Mouse (Mus musculus) liver, postnatal 0 days (tissue): ENCODE measurements around the gene Eif4h. TPM values are rescaled to one million over a fixed set of nuclear protein-coding genes. Genes with fewer than 3 reads are reported as not detected.

Experiments used
- ATAC-seq: fragments of 200-750 bp; cut with Nextera tagmentation; 2 replicates; pipeline ENCODE4 v1.8.0; 2017; ENCODE audit warnings: mild to moderate bottlenecking, moderate library complexity
- DNase-seq: peaks from one replicate; pipeline ENCODE4 v3.0.0-alpha.2; 2016
- H3K27ac ChIP-seq: fragments of 300-500 bp; sonication (generic); 2 replicates; pipeline ENCODE4 v1.5.1; 2014; ENCODE audit warnings: antibody characterized with exemption, moderate library complexity, mild to moderate bottlenecking, low read depth
- H3K27me3 ChIP-seq: fragments of 300-500 bp; sonication (generic); 2 replicates; pipeline ENCODE4 v1.6.1; 2014; ENCODE audit warnings: low read length, control low read depth, mixed read lengths; ENCODE audit not compliant: insufficient read depth
- H3K36me3 ChIP-seq: fragments of 300-500 bp; sonication (generic); replicated peaks from 2 replicates; pipeline ENCODE4 v1.6.1; 2014; ENCODE audit warnings: mild to moderate bottlenecking, control low read depth, low read length, moderate library complexity, mixed read lengths; ENCODE audit not compliant: insufficient read depth
- H3K4me1 ChIP-seq: fragments of 300-500 bp; sonication (generic); 2 replicates; pipeline ENCODE4 v1.6.1; 2014; ENCODE audit warnings: antibody characterized with exemption, mild to moderate bottlenecking, control low read depth; ENCODE audit not compliant: insufficient read depth
- H3K4me2 ChIP-seq: fragments of 300-500 bp; sonication (generic); 2 replicates; pipeline ENCODE4 v1.6.1; 2014; ENCODE audit warnings: low read depth, mild to moderate bottlenecking, low read length, moderate library complexity, mixed read lengths
- H3K4me3 ChIP-seq: fragments of 300-500 bp; sonication (generic); 2 replicates; pipeline ENCODE4 v1.5.1; 2014; ENCODE audit warnings: low read depth, low read length
- H3K9ac ChIP-seq: fragments of 300-500 bp; sonication (generic); replicated peaks from 2 replicates; pipeline ENCODE4 v1.6.1; 2014; ENCODE audit warnings: mild to moderate bottlenecking, moderate library complexity
- H3K9me3 ChIP-seq: fragments of 300-500 bp; sonication (generic); 2 replicates; pipeline ENCODE4 v1.6.1; 2016; ENCODE audit warnings: mild to moderate bottlenecking, control low read depth, low read length, mixed read lengths
- CTCF ChIP-seq: sonication (generic); IDR thresholded peaks from 2 replicates; pipeline ENCODE4 v1.5.1; 2016; ENCODE audit warnings: antibody characterized with exemption, low read depth
- EP300 ChIP-seq: IDR thresholded peaks from 2 replicates; pipeline ENCODE4 v1.6.1; 2016; ENCODE audit warnings: antibody characterized with exemption, low read depth, mild to moderate bottlenecking
- WGBS: fragments of 180-500 bp; shearing (Covaris S2); extraction: QIAGEN DNeasy Blood & Tissue Kit; methylation state at CpG from one replicate; pipeline ENCODE4 v1.1.7; 2014; ENCODE audit not compliant: insufficient replicate concordance; 5-methylcytosine and 5-hydroxymethylcytosine counted together
- polyA plus RNA-seq: library from polyadenylated mRNA; unstranded; fragments of >200 nt; fragmentation: Nextera tagmentation; extraction: Ambion mirVana; gene quantifications from 2 replicates; pipeline ENCODE4 v1.2.1, GENCODE M21; 2015

The Eif4h gene
- polyA plus RNA-seq, result 124 and 132 TPM in 2 replicates

DNA sequence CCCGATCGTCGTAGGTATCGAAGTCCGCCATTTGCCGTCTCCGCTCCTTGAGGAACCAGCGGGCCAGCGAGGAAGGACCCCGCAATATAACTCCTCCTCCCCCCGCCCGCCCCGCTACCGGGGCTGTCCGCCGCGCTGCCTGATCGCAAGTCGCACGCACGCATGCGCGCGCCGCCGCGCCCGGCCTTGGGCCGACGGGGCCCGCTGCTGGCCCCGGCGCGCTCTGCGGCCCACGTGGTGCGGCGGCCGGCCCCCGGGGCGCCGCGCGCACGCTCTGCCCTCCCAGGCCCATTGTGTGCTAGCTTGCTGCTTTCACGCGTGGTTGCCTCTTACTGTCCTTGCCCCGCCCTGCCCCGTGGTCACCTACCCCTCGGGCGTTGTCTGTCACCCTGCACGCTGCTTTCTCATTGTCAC, at the start of gene Eif4h:
Eif4h (minus strand) TSS at position 222 of the 414 bp plus-strand sequence.
- Histone ChIP-seq H3K27me3 (no peaks in the 10 kb centered on the region), H3K36me3 (peaks cover 11% of the 10 kb centered on the region), H3K27ac (peak within 1 kb of the TSS; percentile 94), H3K9me3 (no peaks in the 10 kb centered on the region), H3K4me3 (peak within 1 kb of the TSS; percentile 84), H3K4me1 (peaks cover 9% of the 10 kb centered on the region), H3K9ac (peak within 1 kb of the TSS; percentile 100), H3K4me2 (peak within 1 kb of the TSS; percentile 82)
- peak; percentile 98 for DNase-seq
- TF ChIP-seq EP300 (no peak), CTCF (no peak)
- under 1% methylated on average over 50 of the region's 52 CpGs for WGBS
- peak; percentile 93 for ATAC-seq

DNA sequence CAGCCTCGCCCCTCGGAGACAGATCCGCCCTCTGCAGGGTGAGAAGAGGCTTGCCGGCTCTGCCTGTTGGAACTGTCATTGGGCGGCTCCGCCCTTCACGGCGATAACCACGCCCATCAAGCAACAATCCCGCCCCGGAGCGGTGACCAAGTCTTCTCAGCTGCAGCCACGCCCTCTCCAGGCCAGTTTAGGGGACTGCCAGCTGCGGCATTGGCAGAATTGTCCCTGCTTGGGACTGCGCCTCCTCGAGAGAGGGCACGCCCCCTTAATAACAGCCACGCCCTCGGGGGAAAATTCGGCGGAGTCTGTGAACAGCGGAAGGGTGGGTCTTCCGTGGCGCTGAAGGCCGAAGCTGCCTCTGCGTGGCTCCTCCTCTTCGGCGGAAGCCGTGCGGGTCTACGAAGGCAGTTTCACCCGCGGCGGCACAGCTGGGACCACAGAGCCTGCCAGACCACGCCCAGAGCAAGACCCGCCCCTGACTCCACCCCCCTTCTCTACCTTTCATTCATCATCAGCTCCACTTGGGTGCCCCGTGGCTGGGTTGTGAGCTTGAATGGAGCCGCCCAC, 49.5 kb upstream of the Eif4h start:
- TF ChIP-seq EP300 (peak; percentile 55; the same call in 1 of the 2 replicates), CTCF (peak; percentile 70)
- peak overlapping the region; percentile 99 for H3K4me2 ChIP-seq
- peak overlapping the region; percentile 69 for H3K4me3 ChIP-seq
- under 1% methylated on average over 37 of the region's 38 CpGs for WGBS
- peak overlapping the region; percentile 70 for H3K27ac ChIP-seq
- H3K9ac ChIP-seq, result no peak overlapping the region; the same call in 1 of the 2 replicates
- 0 out of 2 replicates have a peak, but pooled peaks cover 4% of the 10 kb centered on the region for H3K27me3 ChIP-seq
- DNase-seq (peak; percentile 99), ATAC-seq (peak; percentile 94)
- H3K36me3 ChIP-seq, result no peaks in the 10 kb centered on the region
- H3K9me3 ChIP-seq, result no peaks in the 10 kb centered on the region
- peaks cover 9% of the 10 kb centered on the region; the same call in 1 of the 2 replicates for H3K4me1 ChIP-seq

DNA sequence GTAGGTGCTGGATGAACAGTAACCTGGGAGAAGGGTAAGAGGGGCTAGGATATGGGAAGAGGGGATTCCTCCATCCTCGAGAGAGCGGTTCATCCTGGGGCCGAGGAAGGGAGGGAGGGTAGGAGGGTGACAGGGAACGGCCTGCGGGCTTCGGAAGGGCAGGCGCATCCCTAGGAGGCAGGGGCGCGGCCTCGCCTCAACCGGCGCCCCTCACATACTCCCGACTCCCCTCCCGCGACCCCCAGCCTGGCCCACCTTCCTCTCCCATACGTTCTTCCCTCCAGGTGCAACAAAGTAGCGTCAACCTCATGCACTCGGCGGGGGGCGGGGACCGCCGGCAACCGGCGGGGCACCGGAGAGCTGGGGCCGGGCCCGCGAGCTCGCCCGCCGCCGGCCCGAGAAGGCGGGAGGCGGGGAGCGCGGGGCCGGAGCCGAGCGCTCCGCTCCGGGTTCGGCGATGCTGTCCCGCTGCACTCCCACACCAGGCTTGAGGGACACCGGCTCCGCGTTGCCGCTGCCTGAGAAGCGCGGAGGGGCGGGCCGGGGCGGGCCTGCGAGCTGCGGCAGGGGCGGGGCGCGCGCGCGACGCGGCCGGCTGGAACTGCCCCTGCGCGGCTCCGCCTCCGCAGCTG, 48.9 kb upstream of the Eif4h start, which contains the start of gene Limk1:
Limk1 (minus strand) TSS at position 513 of the 632 bp plus-strand sequence.
- ATAC-seq, result no peak
- WGBS, result 1% methylated on average over 48 of the region's 69 CpGs
- H3K27ac ChIP-seq, result peak within 1 kb of the TSS; percentile 70

DNA sequence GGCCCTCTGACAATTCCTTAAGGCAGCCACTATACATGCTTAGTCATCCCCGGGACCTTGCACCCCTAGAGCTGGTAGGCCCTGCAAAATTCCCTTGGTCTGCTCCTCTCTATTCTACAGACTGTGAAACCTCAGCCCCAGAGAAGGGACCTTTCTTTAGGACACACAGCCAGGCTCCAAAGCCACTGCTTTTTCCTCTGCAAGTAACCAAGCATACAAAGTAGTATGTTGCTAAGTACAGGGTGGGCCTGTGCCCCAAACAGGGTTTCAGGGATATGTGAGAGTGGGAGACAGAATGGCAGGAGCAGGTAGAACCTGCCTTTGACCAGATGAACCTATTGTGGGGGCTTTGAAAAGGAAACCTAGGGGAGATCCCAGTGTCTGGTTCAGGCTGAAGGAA, 47.9 kb upstream of the Eif4h start:
- Histone ChIP-seq H3K27ac (no peak overlapping the region), H3K27me3 (0 out of 2 replicates have a peak, but pooled peaks cover 4% of the 10 kb centered on the region), H3K36me3 (no peaks in the 10 kb centered on the region), H3K4me2 (no peak overlapping the region), H3K4me3 (no peak overlapping the region), H3K9me3 (no peaks in the 10 kb centered on the region), H3K9ac (no peak overlapping the region), H3K4me1 (peaks cover 9% of the 10 kb centered on the region; the same call in 1 of the 2 replicates)
- TF ChIP-seq CTCF (no peak), EP300 (no peak)
- 79% methylated on average over 1 of the region's 1 CpGs for WGBS
- ATAC-seq (no peak), DNase-seq (no peak)

More for the DNA sequence above, 48.9 kb upstream of the Eif4h start, which contains the start of gene Limk1:
- Histone ChIP-seq H3K4me1 (peaks cover 9% of the 10 kb centered on the region; the same call in 1 of the 2 replicates), H3K27me3 (0 out of 2 replicates have a peak, but pooled peaks cover 4% of the 10 kb centered on the region), H3K4me3 (peak within 1 kb of the TSS; percentile 69), H3K9me3 (no peaks in the 10 kb centered on the region), H3K9ac (peak within 1 kb of the TSS; percentile 79), H3K36me3 (no peaks in the 10 kb centered on the region), H3K4me2 (peak within 1 kb of the TSS; percentile 99)
- no peak for TF ChIP-seq CTCF
- TF ChIP-seq EP300, result no peak
- no peak for DNase-seq

DNA sequence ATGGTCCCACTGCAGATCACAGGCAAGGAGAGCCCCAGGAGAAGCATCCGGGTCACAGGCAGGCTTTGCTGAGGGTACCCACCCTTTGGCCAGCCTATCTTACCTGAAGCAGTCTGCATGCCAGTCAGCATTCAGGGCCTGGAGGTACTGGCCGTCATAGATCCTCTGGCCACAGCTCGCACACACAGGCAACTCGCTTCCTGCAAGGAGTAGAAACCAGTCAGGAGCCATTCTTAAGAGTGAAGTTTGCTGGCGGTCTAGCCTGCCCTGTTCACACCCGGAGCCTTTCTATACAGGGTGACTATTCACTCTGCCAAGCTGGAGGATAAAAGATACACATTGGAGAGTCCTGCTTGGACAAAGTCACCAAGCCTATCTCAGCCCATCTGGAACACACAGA, 47.3 kb upstream of the Eif4h start:
- TF ChIP-seq EP300 (no peak), CTCF (no peak)
- Histone ChIP-seq H3K36me3 (no peaks in the 10 kb centered on the region), H3K9me3 (no peaks in the 10 kb centered on the region), H3K4me2 (no peak overlapping the region), H3K4me1 (peaks cover 9% of the 10 kb centered on the region; the same call in 1 of the 2 replicates), H3K27ac (no peak overlapping the region), H3K9ac (no peak overlapping the region), H3K27me3 (0 out of 2 replicates have a peak, but pooled peaks cover 4% of the 10 kb centered on the region), H3K4me3 (no peak overlapping the region)
- ATAC-seq (no peak), DNase-seq (no peak)
- WGBS, result 84% methylated on average over 6 of the region's 6 CpGs

DNA sequence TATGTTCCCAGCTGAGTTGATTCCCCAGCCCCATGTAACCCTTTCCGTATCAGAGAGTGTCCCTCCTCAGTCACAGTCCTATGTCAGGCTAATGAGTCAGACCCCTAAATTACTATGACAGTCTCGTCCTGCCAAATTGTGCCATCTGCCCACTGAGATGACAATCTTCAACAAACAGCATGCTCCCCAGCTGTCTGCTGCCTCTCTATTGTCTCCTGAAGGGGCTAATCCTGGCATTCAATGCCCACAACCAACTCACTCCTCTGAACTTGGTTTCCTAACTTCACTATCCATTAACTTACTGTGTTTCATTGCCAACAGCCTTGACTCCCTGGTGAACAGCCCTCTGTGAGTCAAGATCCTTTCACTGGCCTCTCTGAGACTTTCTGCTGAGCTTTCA, 45.1 kb upstream of the Eif4h start:
- DNase-seq (no peak), ATAC-seq (no peak)
- no peaks in the 10 kb centered on the region for H3K9me3 ChIP-seq
- H3K36me3 ChIP-seq, result no peaks in the 10 kb centered on the region
- 73% methylated on average over 2 of the region's 2 CpGs for WGBS
- peaks cover 27% of the 10 kb centered on the region for H3K4me1 ChIP-seq
- no peak overlapping the region for H3K9ac ChIP-seq
- no peak overlapping the region for H3K4me2 ChIP-seq
- TF ChIP-seq CTCF, result no peak
- no peak for TF ChIP-seq EP300
- 0 out of 2 replicates have a peak, but pooled peaks cover 4% of the 10 kb centered on the region for H3K27me3 ChIP-seq
- no peak overlapping the region for H3K4me3 ChIP-seq
- H3K27ac ChIP-seq, result no peak overlapping the region
